ENCODE assay signal across 7 mouse cellular contexts in genomic region chr19:5337975-5338374, GRCm38 (mm10). TPM values are rescaled to one million over a fixed set of nuclear protein-coding genes. Genes with fewer than 3 reads are reported as not detected.
A peak's percentile ranks its signal among the peaks of the same experiment; 100 is the strongest.
DNase-seq lines count a peak whose midpoint lies in the region.

No protein-coding gene starts in this region.

- intact Hi-C loops in gastrocnemius, postnatal 14 days (cut with DNase I; ENCODE audit: low total_unique reads) = no loop called here

- peak; percentile 66 to 76 for DNase-seq in CD8-positive naive resting alpha-beta T cell, adult 2 months (ENCODE audit: low read depth in 2 of 2, low spot score in 2 of 2)
- DNase-seq in Muller cell, postnatal 12 days (ENCODE audit: inconsistent ontology term) = peak; percentile 36
- peak; percentile 75 for DNase-seq in cerebellum, adult 9-11 months
- peak; percentile 77 for DNase-seq in gastrocnemius, postnatal 14 days
- DNase-seq in layer of hippocampus, adult 8-10 months (ENCODE audit: low spot score in 2 of 2) = peak; percentile 52 to 82
- peak; percentile 71 for DNase-seq in lung, postnatal 25 days (ENCODE audit: low spot score)
- DNase-seq in spleen, adult 18-20 months = peak; percentile 30 to 74

RNA-seq across cellular contexts. Expression of gene Catsper1, which starts 2.4 kb away (rescaled TPM):
- total RNA-seq in gastrocnemius, postnatal 14 days (2021) = not detected
- not detected for total RNA-seq in layer of hippocampus, adult 8-10 months (2022)

RNA-seq across cellular contexts. Expression of gene Cst6, which starts 11.4 kb away (rescaled TPM):
- total RNA-seq in gastrocnemius, postnatal 14 days (2021) = 1 to 10 TPM; 7.1 to 7.4 TPM
- total RNA-seq in layer of hippocampus, adult 8-10 months (2022) = 10 to 100 TPM; 10.8 to 18.1 (median 12.5) TPM

RNA-seq across cellular contexts. Expression of gene Eif1ad, which starts 28.6 kb away (rescaled TPM):
- 10 to 100 TPM; 11.4 to 13.1 TPM for total RNA-seq in gastrocnemius, postnatal 14 days (2021)
- 10 to 100 TPM; 18.6 to 27.4 (median 23.1) TPM for total RNA-seq in layer of hippocampus, adult 8-10 months (2022)

RNA-seq across cellular contexts. Expression of gene Banf1, which starts 29.0 kb away (rescaled TPM):
- 100 to 1,000 TPM; 123 to 126 TPM for total RNA-seq in gastrocnemius, postnatal 14 days (2021)
- total RNA-seq in layer of hippocampus, adult 8-10 months (2022) = 10 to 100 TPM; 74.1 to 85.8 (median 76.2) TPM

RNA-seq across cellular contexts. Expression of gene Gal3st3, which starts 39.8 kb away (rescaled TPM):
- under 1 TPM in 1 of 2 experiments, not detected in 1; 0.16 TPM for total RNA-seq in gastrocnemius, postnatal 14 days (2021)
- 10 to 100 TPM; 83.2 to 92.3 (median 86.9) TPM for total RNA-seq in layer of hippocampus, adult 8-10 months (2022)

Comparison
In these comparisons a context has a peak if more than half of its experiments do, and no peak if none do; other contexts are left out.
1. Peak in every context shown above with its lines: DNase-seq.